Mouse (Mus musculus): Measurements from ENCODE around the gene Sirt2. TPM values are rescaled to one million over a fixed set of nuclear protein-coding genes. Genes with fewer than 3 reads are reported as not detected.

Sirt2 gene
- total and polyA plus RNA-seq, 3 experiments = 40.9 to 128 (median 68.3) TPM

GRCm38 (mm10) chr7:28810107-28811066, 43.9 kb downstream of the Sirt2 start (continued):
- TF ChIP-seq IRF4 (IDR thresholded peaks at IDR 0.05; ENCODE audit: low read depth, low read length) (peak; percentile 6; the same call in 1 of the 2 replicates), EP300 (IDR thresholded peaks at IDR 0.05; ENCODE audit: low read length) (no peak), ZMIZ1 (IDR thresholded peaks at IDR 0.05; ENCODE audit: low read depth, low read length) (peak; percentile 84), PAX5 (IDR thresholded peaks at IDR 0.05; ENCODE audit: low read length) (no peak), ELF1 (IDR thresholded peaks at IDR 0.05; ENCODE audit: low read depth, low read length) (peak; percentile 46; the same call in 1 of the 2 replicates), MEF2A (IDR thresholded peaks at IDR 0.05; ENCODE audit: borderline replicate concordance, low read depth, low read length) (peak; percentile 45; the same call in 1 of the 2 replicates), RCOR1 (conservative IDR thresholded peaks at IDR 0.05; ENCODE audit: low read depth, low read length) (0 out of 2 replicates have a peak, but pooled peaks have one; percentile 48), MAZ (IDR thresholded peaks at IDR 0.05; ENCODE audit: low read depth, low read length) (peak; percentile 47; the same call in 1 of the 2 replicates), MXI1 (IDR thresholded peaks at IDR 0.05; ENCODE audit: low read depth, low read length) (peak; percentile 10; the same call in 1 of the 2 replicates), SMC3 (IDR thresholded peaks at IDR 0.05; ENCODE audit: low read depth, low read length) (no peak), MYC (IDR thresholded peaks at IDR 0.05; ENCODE audit: low read depth, low read length) (no peak), BHLHE40 (IDR thresholded peaks at IDR 0.05; ENCODE audit: low read depth, low read length) (no peak), NRF1 (IDR thresholded peaks at IDR 0.05; ENCODE audit: low read depth, low read length) (peak; percentile 83), RAD21 (IDR thresholded peaks at IDR 0.05; ENCODE audit: low read depth, low read length) (no peak), E2F4 (IDR thresholded peaks at IDR 0.05; ENCODE audit: insufficient replicate concordance, low read depth, low read length) (no peak), KAT2A (IDR thresholded peaks at IDR 0.05; ENCODE audit: insufficient replicate concordance, low read length) (peak; percentile 73; the same call in 1 of the 2 replicates), TBP (conservative IDR thresholded peaks at IDR 0.05; ENCODE audit: low read depth, low read length) (peak; percentile 72; the same call in 1 of the 2 replicates), POLR2AphosphoS2 (IDR thresholded peaks at IDR 0.05; ENCODE audit: low read depth, low read length) (no peak)

GRCm38 (mm10) chr7:28811228-28811627, 44.7 kb downstream of the Sirt2 start:
- in situ Hi-C loops (cut with MboI; ENCODE audit: low pct_ligation_motif_present, low pct_unique_long_range_greater_than_20kb, low sequenced_read_pairs) (no loop called here), dilution Hi-C loops (cut with MboI; ENCODE audit: extremely low pct_ligation_motif_present, extremely low pct_unique_long_range_greater_than_20kb, low sequenced_read_pairs) (no loop called here)
- Histone ChIP-seq H3K27ac (ENCODE audit: insufficient read depth, low read depth) (peak overlapping the region; percentile 93; the same call in 1 of the 2 replicates), H3K4me2 (ENCODE audit: insufficient read depth, low read depth, poor library complexity, severe bottlenecking) (0 out of 2 replicates have a peak overlapping the region, but pooled peaks have one; percentile 90), H3K9ac (ENCODE audit: insufficient read depth, low read depth) (peak overlapping the region; percentile 100), H3K79me2 (replicated peaks; ENCODE audit: control insufficient read depth, extremely low read depth, insufficient read depth, poor library complexity, severe bottlenecking) (peaks cover 49% of the 10 kb centered on the region), H3K4me1 (ENCODE audit: control insufficient read depth in 1 of 2, insufficient read depth in 2 of 2) (peaks cover 9 to 53% of the 10 kb centered on the region in 2 experiments), H3K9me3 (replicated peaks; ENCODE audit: low read length) (no peaks in the 10 kb centered on the region), H3K36me3 (replicated peaks in 1 of 2; ENCODE audit: control insufficient read depth in 1 of 2, insufficient read depth in 1 of 2, low read length in 1 of 2) (peaks cover 40 to 44% of the 10 kb centered on the region in 2 experiments), H3K4me3 (replicated peaks in 1 of 3; ENCODE audit: low read depth in 2 of 3, low read length in 2 of 3, poor library complexity in 1 of 3) (peak overlapping the region; percentile 74 to 96 (median 78)), H3K27me3 (replicated peaks) (no peaks in the 10 kb centered on the region)
- peak; percentile 94 for DNase-seq (ENCODE audit: extremely low read depth)
- TF ChIP-seq ZMIZ1 (IDR thresholded peaks at IDR 0.05; ENCODE audit: low read depth, low read length) (no peak), POLR2AphosphoS2 (IDR thresholded peaks at IDR 0.05; ENCODE audit: low read depth, low read length) (peak; percentile 87; the same call in 1 of the 2 replicates), BHLHE40 (IDR thresholded peaks at IDR 0.05; ENCODE audit: low read depth, low read length) (peak; percentile 86), MAFK (IDR thresholded peaks at IDR 0.05; ENCODE audit: insufficient replicate concordance, low read length) (no peak), SMC3 (IDR thresholded peaks at IDR 0.05; ENCODE audit: low read depth, low read length) (no peak), IRF4 (IDR thresholded peaks at IDR 0.05; ENCODE audit: low read depth, low read length) (no peak), ZKSCAN1 (IDR thresholded peaks at IDR 0.05; ENCODE audit: borderline replicate concordance, low read depth, low read length) (no peak; the same call in 1 of the 2 replicates), CTCF (conservative IDR thresholded peaks at IDR 0.05 in 1 of 2, IDR thresholded peaks at IDR 0.05 in 1 of 2; ENCODE audit: low read depth in 2 of 2, low read length in 2 of 2) (no peak), MAX (IDR thresholded peaks at IDR 0.05; ENCODE audit: low read length) (peak; percentile 96), KAT2A (IDR thresholded peaks at IDR 0.05; ENCODE audit: insufficient replicate concordance, low read length) (0 out of 2 replicates have a peak, but pooled peaks have one; percentile 59), SIN3A (IDR thresholded peaks at IDR 0.05; ENCODE audit: low read length) (peak; percentile 66; the same call in 1 of the 2 replicates), ZC3H11A (IDR thresholded peaks at IDR 0.05; ENCODE audit: low read depth, low read length) (no peak), GABPA (IDR thresholded peaks at IDR 0.05; ENCODE audit: insufficient replicate concordance, low read depth, low read length) (no peak), UBTF (IDR thresholded peaks at IDR 0.05; ENCODE audit: low read depth, low read length) (peak; percentile 65; the same call in 1 of the 2 replicates), POLR2A (IDR thresholded peaks at IDR 0.05; ENCODE audit: low read depth, low read length) (peak; percentile 3; the same call in 1 of the 2 replicates), EP300 (IDR thresholded peaks at IDR 0.05; ENCODE audit: low read length) (no peak), NELFE (IDR thresholded peaks at IDR 0.05; ENCODE audit: low read depth, low read length) (peak; percentile 41; the same call in 1 of the 2 replicates), HCFC1 (IDR thresholded peaks at IDR 0.05; ENCODE audit: low read depth, low read length) (peak; percentile 66; the same call in 1 of the 2 replicates), ZNF384 (IDR thresholded peaks at IDR 0.05; ENCODE audit: low read depth, low read length) (peak; percentile 100), TBP (conservative IDR thresholded peaks at IDR 0.05; ENCODE audit: low read depth, low read length) (no peak), CHD1 (IDR thresholded peaks at IDR 0.05; ENCODE audit: low read depth, low read length) (no peak), RCOR1 (conservative IDR thresholded peaks at IDR 0.05; ENCODE audit: low read depth, low read length) (no peak), NRF1 (IDR thresholded peaks at IDR 0.05; ENCODE audit: low read depth, low read length) (peak; percentile 91), PAX5 (IDR thresholded peaks at IDR 0.05; ENCODE audit: low read length) (no peak), E2F4 (IDR thresholded peaks at IDR 0.05; ENCODE audit: insufficient replicate concordance, low read depth, low read length) (peak; percentile 77; the same call in 1 of the 2 replicates), RAD21 (IDR thresholded peaks at IDR 0.05; ENCODE audit: low read depth, low read length) (no peak)
